In genomic region chr15:27680997-27681396, GRCm38 (mm10) we compare ENCODE assay signal across 7 mouse cellular contexts. TPM values are rescaled to one million over a fixed set of nuclear protein-coding genes. Genes with fewer than 3 reads are reported as not detected.
DNase-seq lines count a peak whose midpoint lies in the region; ATAC-seq and TF ChIP-seq lines count a peak whose summit lies in the region.

No protein-coding gene starts in this region.

- H3K27me3 ChIP-seq in spleen, adult 2 months (ENCODE audit: control insufficient read depth, insufficient read depth, low read length): no peaks in the 10 kb centered on the region
- H3K27me3 ChIP-seq in intestine, postnatal 0 days (replicated peaks; ENCODE audit: control insufficient read depth, insufficient read depth, low read length): 0 out of 2 replicates have a peak, but pooled peaks cover 4% of the 10 kb centered on the region
- H3K27me3 ChIP-seq in midbrain, embryonic 16.5 days (ENCODE audit: control insufficient read depth, insufficient read depth, low read depth, low read length): no peaks in the 10 kb centered on the region

- no peaks in the 10 kb centered on the region; the same call in none of the 2 replicates for H3K4me1 ChIP-seq in spleen, adult 2 months (ENCODE audit: control insufficient read depth, insufficient read depth, insufficient read length)
- no peaks in the 10 kb centered on the region; the same call in 1 of the 2 replicates for H3K4me1 ChIP-seq in embryonic fibroblast, embryonic 13.5 days (ENCODE audit: control insufficient read depth, insufficient read depth, low read length)
- peaks cover 6% of the 10 kb centered on the region for H3K4me1 ChIP-seq in intestine, postnatal 0 days (replicated peaks; ENCODE audit: control insufficient read depth, insufficient read depth, low read length)
- H3K4me1 ChIP-seq in midbrain, embryonic 16.5 days (ENCODE audit: control insufficient read depth, insufficient read depth, low read length): peaks cover 9% of the 10 kb centered on the region; the same call in 1 of the 2 replicates

- peaks cover 3% of the 10 kb centered on the region for H3K36me3 ChIP-seq in spleen, adult 2 months (ENCODE audit: control insufficient read depth, insufficient read depth, low read length)
- H3K36me3 ChIP-seq in intestine, postnatal 0 days (ENCODE audit: control insufficient read depth, insufficient read depth): no peaks in the 10 kb centered on the region
- H3K36me3 ChIP-seq in midbrain, embryonic 16.5 days (ENCODE audit: control insufficient read depth, insufficient read depth, low read length): no peaks in the 10 kb centered on the region

- peak overlapping the region; percentile 97 for H3K4me2 ChIP-seq in intestine, postnatal 0 days (replicated peaks; ENCODE audit: low read depth)
- H3K4me2 ChIP-seq in midbrain, embryonic 16.5 days (ENCODE audit: low read length): peak overlapping the region; percentile 69

- peak in 1 of 2 experiments; percentile 47 for DNase-seq in spleen, adult 2 months (ENCODE audit: low read depth in 1 of 2, low spot score in 2 of 2)
- DNase-seq in spleen, adult 12 weeks (ENCODE audit: low spot score): no peak
- no peak for DNase-seq in adipocyte (ENCODE audit: low spot score)
- DNase-seq in layer of hippocampus, adult 9-11 months: no peak

- WGBS in spleen, adult 2 months: under 1% methylated on average over 27 of the region's 28 CpGs
- WGBS in intestine, postnatal 0 days: 3% methylated on average over 27 of the region's 28 CpGs
- WGBS in midbrain, embryonic 16.5 days: 3% methylated on average over 28 of the region's 28 CpGs

- H3K27ac ChIP-seq in spleen, adult 2 months (ENCODE audit: insufficient read depth, low read length): peak overlapping the region; percentile 89
- H3K27ac ChIP-seq in embryonic fibroblast, embryonic 13.5 days (ENCODE audit: insufficient read depth, low read length): no peak overlapping the region
- H3K27ac ChIP-seq in intestine, postnatal 0 days (ENCODE audit: low read depth, low read length): no peak overlapping the region
- H3K27ac ChIP-seq in midbrain, embryonic 16.5 days (ENCODE audit: low read length): peak overlapping the region; percentile 39

- peak overlapping the region; percentile 82 for H3K4me3 ChIP-seq in spleen, adult 2 months (ENCODE audit: extremely low read depth, insufficient read depth, insufficient read length)
- H3K4me3 ChIP-seq in embryonic fibroblast, embryonic 13.5 days (ENCODE audit: insufficient read depth, low read length): peak overlapping the region; percentile 54
- peak overlapping the region; percentile 63 for H3K4me3 ChIP-seq in intestine, postnatal 0 days (ENCODE audit: low read depth, low read length)
- peak overlapping the region; percentile 60 for H3K4me3 ChIP-seq in midbrain, embryonic 16.5 days (ENCODE audit: low read depth, low read length)

- peak overlapping the region; percentile 58 for H3K9ac ChIP-seq in intestine, postnatal 0 days (ENCODE audit: low read depth, low read length)
- peak overlapping the region; percentile 77 for H3K9ac ChIP-seq in midbrain, embryonic 16.5 days (ENCODE audit: low read depth, low read length)

- ATAC-seq in intestine, postnatal 0 days: no peak; the same call in 1 of the 2 replicates
- no peak; the same call in 1 of the 2 replicates for ATAC-seq in midbrain, embryonic 16.5 days

- TF ChIP-seq CTCF in spleen, adult 2 months (IDR thresholded peaks at IDR 0.05; ENCODE audit: extremely low read depth, insufficient read depth, insufficient read length, insufficient replicate concordance): no peak
- TF ChIP-seq CTCF in embryonic fibroblast, embryonic 13.5 days (IDR thresholded peaks at IDR 0.05; ENCODE audit: borderline replicate concordance, insufficient read depth, low read length): no peak
- TF ChIP-seq CTCF in intestine, postnatal 0 days (IDR thresholded peaks at IDR 0.05; ENCODE audit: low read depth): no peak

- no peaks in the 10 kb centered on the region for H3K9me3 ChIP-seq in intestine, postnatal 0 days (ENCODE audit: control insufficient read depth)
- H3K9me3 ChIP-seq in midbrain, embryonic 16.5 days (replicated peaks; ENCODE audit: control insufficient read depth, low read length, poor library complexity, severe bottlenecking): no peaks in the 10 kb centered on the region

- no peak for TF ChIP-seq POLR2A in spleen, adult 2 months (IDR thresholded peaks at IDR 0.05; ENCODE audit: low read depth, low read length)
- TF ChIP-seq POLR2A in embryonic fibroblast, embryonic 13.5 days (IDR thresholded peaks at IDR 0.05; ENCODE audit: low read depth, low read length): no peak

RNA-seq across cellular contexts. Expression of gene Otulinl, which starts 0.4 kb away (rescaled TPM):
- polyA plus RNA-seq in spleen, adult 2 months (2012; rRNA removed): 15.2 and 16.0 TPM in 2 replicates
- polyA plus RNA-seq in embryonic fibroblast, embryonic 13.5 days (2011; ENCODE audit: insufficient read length, low read depth, missing spikeins): 5.9 and 15.6 TPM in 2 replicates
- 8.9 and 9.0 TPM in 2 replicates for polyA plus RNA-seq in intestine, postnatal 0 days (2015; fragmentation: Nextera tagmentation; extraction: Ambion mirVana)
- polyA plus RNA-seq in midbrain, embryonic 16.5 days (2015; fragmentation: Nextera tagmentation; extraction: Ambion mirVana): 12.3 and 14.6 TPM in 2 replicates

RNA-seq across cellular contexts. Expression of gene Otulin, which starts 50.5 kb away (rescaled TPM):
- 53.1 and 69.6 TPM in 2 replicates for polyA plus RNA-seq in spleen, adult 2 months (2012; rRNA removed)
- 23.3 and 25.3 TPM in 2 replicates for polyA plus RNA-seq in embryonic fibroblast, embryonic 13.5 days (2011; ENCODE audit: insufficient read length, low read depth, missing spikeins)
- 29.9 and 30.8 TPM in 2 replicates for polyA plus RNA-seq in intestine, postnatal 0 days (2015; fragmentation: Nextera tagmentation; extraction: Ambion mirVana)
- 20.7 and 21.6 TPM in 2 replicates for polyA plus RNA-seq in midbrain, embryonic 16.5 days (2015; fragmentation: Nextera tagmentation; extraction: Ambion mirVana)

Comparison
In these comparisons a context has a peak if more than half of its experiments do, and no peak if none do; other contexts are left out.
1. H3K27ac ChIP-seq: peak in spleen, adult 2 months (single experiment) and midbrain, embryonic 16.5 days (single experiment); none in embryonic fibroblast, embryonic 13.5 days (single experiment) and intestine, postnatal 0 days (single experiment).
2. Peak in every context shown above with its lines, with median percentiles within 50 percentile points of each other: H3K4me3 ChIP-seq.